Mouse (Mus musculus): ENCODE data around the gene Lsm14b. TPM values are rescaled to one million over a fixed set of nuclear protein-coding genes. Genes with fewer than 3 reads are reported as not detected.
A peak's percentile ranks its signal among the peaks of the same experiment; 100 is the strongest.

Lsm14b gene
- total RNA-seq, 1 experiment from 2014 or later: 45.1 TPM

DNA sequence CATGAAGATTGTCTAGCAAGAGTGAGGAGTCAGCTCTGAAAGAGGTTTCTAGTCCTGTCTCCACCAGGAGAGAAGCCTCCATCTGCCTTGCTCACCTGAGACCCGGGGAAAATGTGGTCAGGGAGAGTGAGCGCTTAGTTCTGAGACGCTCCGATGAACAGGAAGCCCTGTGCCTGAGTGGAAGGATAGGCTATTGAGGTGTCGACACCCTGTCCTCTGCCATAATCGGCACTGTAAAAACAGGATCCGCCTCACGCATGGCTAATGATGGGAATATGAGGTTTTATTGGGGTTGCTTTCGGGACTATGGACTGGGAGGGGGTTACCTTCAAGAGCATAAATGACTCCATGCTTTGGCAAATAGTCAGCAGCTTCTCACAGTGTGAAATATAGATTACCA lies 6.2 kb upstream of the Lsm14b start:
- no peak for DNase-seq

DNA sequence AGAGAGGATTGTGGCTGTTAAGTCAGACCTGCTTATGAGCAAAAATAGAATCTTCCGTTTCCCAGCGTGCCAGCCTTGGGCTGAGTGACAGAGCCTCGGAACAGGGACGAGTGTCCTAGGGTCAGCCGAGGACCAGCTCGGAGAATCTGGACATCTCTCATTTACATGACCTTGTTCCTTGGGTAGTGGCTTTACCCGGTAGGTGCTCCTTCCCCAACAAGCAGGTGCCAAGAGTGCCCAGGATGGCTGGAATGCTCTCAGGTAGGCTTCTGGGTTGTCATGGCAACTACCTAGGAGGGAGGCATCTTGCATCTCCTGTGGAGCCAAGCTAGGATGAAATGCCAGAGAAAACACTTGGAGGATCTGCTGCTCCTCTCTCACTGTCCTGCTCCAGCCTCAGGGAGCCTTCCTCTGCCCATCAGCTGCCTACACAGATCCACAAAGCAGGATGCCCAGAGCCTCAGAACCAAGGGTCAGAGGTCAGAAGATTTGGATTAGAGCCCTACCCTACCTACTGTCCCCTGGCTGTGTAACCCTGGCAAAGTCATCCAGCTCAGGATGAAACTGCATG lies 4.6 kb upstream of the Lsm14b start:
- no peak for DNase-seq

DNA sequence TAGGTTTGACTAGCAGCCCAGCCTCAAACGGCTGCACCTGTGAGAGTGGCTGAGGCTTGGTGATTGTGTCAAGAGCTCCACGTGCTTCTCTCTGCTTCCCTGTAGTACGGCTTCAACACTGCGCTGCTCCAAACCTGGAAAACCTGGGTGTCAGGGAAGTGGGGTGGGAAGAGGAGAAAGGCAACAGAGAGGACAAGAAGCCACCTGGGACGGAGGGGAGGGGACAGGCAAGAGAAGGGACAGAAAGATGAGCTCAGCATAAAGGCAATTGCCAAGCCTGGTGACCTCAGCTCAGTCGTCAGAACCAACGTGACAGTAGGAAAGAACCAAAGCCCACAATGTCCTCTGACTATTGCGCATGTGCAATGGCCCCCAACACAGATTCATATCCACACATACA lies 3.9 kb upstream of the Lsm14b start:
- DNase-seq: no peak

DNA sequence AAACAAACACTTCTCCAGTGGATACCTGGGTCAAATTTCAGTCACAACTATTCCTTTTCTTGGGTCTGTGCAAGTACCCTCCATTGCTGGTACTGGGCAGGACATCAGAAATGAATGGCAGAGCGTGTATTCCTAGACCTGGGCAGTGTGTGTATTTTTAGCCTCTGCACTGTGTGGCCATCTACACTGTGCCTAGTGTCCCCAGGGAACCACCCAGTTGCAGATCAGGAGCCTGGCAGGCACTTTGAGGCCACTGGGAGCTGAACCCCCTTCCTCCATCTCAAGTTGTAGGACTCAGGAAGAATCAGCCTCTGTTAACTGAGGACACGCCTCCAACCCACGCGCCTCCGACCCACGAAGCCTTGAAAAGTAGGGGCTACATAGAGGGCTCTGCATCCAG lies 2.0 kb upstream of the Lsm14b start:
- no peak for DNase-seq

DNA sequence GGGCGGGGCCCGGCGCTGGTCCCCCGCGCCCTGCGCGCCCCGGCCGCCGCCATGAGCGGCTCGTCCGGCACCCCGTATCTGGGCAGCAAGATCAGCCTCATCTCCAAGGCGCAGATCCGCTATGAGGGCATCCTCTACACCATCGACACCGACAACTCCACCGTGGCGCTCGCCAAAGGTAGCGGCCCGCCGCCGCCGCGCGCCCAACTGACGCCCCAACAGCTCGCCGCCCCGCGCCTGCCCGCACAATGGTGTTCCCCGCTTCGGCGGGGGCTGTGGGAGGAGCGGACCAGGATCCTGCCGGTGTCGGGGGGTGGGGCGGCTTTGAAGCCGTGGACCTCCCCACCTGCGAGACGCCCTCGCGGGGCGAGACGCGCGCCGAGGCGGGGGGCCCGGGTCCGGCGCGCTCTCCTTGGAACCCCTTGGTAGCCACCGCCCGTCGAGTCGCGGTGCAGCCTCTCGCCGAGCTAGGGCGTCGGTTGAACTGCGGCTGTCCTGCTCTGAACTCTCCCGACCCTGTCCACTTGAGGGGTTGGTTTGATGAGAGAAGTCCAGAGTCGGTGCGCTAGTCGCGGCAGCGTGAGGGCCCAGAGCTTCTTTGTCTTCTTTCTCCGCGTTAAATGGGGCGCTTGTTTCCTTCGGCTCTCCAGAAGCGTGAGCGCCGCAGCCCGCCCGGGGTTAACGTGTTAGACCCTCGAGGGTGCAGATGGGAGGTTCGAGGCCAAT lies 511 bp downstream of the Lsm14b start:
- DNase-seq: peak; percentile 60

DNA sequence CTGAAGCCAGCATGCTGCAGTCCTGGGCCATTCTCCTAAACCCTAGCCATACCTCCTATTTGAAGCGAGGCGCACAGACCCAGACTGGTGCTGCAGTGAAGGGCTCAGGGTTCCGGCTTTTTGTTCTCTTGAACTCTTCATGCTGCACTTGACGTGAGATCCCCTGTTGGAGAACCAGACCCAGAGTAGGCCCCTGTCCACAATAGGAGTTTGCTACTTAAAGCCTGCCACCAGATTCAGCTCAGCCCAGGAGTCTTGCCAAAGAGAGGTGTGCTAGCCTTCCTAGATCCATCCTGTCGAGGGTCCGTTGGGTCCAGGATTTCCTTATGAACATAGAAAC lies 1.0 kb downstream of the Lsm14b start:
- no peak for DNase-seq

DNA sequence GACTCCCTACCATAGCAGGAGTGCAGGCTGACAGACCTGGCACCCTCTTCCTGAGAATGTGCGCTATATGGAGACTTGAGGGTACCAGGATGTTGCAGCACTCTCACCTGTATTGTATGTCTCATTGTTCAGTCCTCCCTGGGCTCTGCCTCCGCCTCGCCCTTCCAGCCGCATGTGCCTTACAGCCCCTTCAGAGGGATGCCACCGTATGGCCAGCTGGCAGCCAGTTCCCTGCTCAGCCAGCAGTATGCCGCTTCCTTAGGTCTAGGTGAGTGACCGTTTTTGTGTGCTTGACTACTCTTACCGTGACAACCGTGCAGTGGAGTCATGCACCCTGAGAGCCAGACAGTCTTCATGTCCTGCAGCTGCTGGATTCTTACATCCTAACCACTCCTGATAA lies 3.0 kb downstream of the Lsm14b start:
- no peak for DNase-seq

DNA sequence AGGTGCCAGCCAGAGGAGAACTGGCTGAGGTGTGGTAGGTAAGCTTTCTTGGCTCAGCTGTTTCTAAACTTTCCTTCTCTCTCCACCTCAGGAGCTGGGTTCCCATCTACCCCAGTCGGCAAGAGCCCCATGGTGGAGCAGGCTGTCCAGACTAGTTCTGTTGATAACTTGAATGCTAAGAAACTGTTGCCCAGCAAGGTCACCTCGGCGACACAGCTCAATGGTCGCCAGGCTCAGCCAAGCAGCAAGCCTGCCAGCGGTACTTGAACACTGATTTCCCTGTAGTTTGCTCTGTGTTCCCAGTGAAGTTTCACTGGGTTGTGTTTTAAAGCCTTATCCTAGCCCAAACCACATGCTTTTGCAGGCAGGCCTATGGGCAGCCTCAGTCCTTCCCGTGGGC lies 6.5 kb downstream of the Lsm14b start:
- DNase-seq: no peak

DNA sequence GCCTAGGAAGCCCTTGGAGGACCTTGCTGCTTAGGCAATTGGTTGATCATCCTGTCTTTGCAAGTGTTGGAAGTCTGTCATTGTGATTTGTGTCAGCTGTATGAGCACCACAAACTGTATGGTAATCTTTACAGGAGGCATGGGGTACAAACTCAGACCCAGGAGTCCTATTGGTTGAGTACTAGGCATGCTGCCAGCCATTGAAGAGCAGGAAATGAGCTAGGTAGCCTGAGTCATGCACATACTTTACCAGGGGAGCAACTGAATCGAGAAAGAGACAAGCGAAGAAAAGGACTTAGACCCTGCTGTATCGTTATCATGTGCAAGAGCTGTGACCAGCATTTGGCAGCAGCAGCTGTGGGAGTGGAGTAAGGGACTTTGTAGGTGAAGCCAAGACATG lies 8.1 kb downstream of the Lsm14b start:
- no peak for DNase-seq

DNA sequence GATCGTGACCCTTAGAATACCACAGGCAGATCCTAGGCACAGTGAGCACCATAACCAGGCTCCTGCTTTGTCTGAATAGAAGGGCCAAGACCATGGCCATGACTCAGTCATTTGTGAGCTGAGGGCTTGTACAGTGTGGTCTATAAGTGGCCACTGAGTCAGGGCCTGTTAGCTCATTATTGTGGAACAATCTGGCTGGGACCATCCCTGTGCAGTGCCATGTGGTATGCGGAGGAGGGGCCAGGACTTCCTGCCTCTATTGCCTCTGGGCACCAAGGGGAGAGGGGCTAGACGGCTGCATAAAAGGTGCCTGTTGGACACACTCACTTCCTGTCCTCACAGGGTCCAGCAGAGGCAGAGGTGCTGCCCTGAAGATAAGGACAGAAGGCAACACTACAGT lies 9.2 kb downstream of the Lsm14b start:
- DNase-seq: no peak

DNA sequence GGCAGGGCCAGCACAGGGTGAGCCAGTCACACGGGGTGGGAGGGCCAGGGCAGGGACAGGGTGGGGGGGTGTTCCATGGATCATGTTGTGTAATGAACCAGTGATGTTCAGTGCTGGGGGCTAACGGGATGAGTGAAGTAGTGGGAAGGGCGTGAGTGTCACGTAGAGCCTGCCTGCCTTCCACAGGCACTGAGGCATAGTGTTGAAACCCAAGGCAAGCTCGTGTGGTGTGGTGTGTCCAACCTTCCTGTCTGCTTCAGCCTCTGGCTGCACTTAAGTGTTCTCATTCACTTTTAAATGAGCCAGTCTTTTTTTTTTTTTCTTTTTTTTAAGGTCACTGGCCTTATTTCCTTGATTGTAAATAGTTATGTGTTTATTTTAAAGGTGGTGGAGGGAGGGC lies 10.0 kb downstream of the Lsm14b start:
- no peak for DNase-seq

DNA sequence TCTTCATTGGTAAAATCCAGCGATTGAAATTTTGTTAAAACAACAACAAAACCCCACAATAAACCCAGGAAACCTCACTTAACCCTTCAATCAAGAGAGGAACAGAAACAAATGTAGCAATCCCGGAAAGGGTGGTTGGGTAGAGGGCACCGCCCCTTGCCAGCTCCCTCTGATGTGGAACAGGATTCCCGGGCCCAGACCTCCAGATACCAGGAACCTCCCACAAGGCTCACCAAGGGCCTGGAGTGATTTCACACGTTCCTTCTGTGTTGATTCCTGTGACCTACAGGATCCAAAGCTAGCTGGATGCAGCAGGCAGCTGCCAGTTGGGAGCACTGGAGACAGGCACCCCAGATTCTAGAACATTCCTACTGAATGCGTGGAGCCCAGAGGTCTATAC lies 15.6 kb downstream of the Lsm14b start:
- no peak for DNase-seq

DNA sequence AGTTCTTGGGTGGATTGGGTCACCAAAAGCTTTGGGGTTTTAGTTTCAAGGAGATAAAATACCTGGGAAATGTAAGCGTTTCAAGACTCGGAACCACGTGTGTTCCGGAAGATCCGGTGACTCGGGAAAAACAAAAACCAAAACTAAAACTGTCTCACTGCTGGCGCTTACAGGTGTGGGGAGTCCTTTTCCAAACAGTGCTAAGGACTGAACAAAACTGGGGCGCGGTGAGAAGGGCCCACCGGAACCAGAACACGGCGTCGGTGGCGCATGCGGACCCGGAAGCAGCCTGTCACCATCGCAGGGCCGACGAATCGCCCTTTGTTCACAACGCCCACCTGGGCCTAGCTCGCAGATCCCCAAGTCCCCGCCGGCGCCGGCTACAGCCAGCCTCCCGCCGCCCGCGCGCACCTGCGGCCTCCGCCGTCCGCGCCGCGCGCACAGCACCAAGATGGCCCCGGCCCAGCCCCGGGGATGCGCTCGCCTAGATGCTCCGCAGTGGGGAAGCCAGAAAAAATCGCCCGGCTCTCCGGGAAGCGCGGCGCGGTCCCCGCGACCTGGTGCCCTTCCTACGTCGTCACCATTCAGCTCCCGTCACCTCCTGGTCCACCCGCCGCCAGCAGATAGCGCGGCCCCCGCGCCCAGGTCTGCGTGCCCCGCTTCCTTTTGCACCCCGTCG lies 16.9 kb downstream of the Lsm14b start:
- DNase-seq: peak; percentile 41

DNA sequence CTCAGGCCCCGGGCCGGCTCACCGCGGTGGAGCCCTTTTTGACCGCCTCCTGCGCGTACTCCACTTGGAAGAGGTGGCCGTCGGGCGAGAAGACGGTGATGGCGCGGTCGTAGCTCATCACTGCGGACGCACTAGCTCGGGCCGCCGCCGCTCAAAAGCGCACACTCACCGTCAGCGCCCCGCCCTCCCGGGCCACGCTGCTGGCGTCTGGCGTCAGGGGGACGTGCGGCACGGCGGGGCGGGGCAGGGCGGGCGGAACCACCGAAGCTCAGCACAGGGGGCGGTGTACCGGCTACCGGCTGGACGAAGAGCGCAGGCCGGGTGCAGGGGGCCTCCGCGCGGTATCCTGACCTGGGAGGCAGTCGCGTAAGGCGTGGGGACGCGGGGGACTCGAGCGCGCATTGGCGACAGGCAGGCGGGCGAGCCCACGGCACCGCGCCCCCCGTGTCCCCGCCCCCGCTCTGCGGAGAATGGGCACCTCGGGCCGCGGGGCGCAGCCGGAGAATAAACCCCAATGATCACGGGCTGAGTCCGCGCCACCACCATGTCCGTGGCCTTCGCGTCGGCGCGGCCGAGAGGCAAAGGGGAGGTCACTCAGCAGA lies 17.6 kb downstream of the Lsm14b start, which contains the start of the genes Psma7 and Ss18l1:
Gene Psma7 (minus strand): TSS at position 178 of the 602 bp plus-strand sequence.
Gene Ss18l1 (plus strand): TSS at position 254 of the 602 bp plus-strand sequence.
- DNase-seq: peak; percentile 92

DNA sequence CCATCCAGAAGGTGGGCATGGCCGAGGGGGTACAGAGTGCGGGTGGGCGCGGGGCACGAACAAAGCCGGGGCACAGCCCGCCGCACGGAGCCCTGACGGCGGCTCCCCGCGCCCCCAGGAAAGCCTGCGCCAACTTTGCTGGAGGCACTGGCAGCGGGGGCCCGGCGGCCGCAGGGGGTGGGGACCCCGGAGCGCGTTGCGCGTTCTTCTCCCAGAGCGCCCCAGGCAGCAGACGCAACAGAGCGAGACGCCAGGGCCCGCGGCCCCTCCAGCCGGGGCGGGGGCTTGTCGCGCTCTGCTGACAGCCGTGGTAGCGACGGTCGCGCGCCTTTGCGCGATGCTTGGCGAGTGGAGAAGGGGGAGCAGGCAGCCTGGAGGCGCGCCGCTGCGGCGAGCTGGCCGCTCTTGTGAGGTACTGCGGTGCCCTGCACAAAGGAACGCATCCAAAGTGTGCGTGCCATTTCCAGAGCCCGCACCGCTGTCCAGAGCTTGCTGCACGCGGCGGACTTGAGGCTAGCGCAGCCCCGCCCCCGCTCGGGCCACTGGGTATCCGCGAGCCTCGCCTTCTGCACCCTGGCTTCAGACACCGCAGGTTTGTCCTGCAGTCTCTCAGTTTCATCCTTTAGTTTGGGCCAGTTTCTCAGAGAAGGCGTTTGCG lies 18.2 kb downstream of the Lsm14b start:
- peak; percentile 55 for DNase-seq

DNA sequence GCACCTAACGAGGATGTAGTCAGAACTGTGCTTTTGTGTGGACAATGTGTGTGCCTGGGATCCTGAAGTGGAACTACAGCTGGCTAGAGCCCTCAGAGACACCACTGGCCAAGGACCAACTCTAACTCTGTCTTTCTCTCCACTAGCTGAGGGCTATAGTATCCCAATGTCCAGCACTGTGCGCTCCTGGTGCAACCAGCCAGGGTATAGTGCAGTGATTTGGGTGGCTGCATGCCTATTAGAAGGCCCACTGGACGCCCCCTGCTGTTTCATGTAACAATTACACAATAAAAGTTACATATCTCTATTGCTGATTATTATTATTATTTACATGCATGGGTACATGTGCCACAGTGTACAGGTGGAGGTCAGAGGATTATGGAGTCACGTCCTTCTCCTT lies 20.5 kb downstream of the Lsm14b start:
- peak; percentile 23 for DNase-seq

DNA sequence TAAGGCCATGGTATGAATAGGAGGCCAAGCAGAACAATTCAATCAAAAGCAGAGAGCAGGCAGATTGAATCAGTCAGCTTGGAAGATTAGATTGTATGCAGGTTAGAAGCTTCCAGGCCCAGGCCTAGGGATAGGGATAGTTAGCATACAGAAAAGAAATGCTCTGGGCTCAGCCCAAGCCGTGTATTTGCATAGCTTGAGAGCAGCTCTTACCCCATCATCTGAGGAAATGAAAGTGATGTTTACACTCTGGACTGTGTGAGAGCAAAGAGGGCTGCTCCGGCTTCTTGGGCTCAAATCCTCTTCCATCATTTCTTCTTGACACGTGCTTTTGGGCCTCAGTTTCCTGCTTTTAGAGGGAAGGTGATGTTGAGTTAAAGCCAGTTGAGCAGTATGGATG lies 22.8 kb downstream of the Lsm14b start:
- DNase-seq: no peak

DNA sequence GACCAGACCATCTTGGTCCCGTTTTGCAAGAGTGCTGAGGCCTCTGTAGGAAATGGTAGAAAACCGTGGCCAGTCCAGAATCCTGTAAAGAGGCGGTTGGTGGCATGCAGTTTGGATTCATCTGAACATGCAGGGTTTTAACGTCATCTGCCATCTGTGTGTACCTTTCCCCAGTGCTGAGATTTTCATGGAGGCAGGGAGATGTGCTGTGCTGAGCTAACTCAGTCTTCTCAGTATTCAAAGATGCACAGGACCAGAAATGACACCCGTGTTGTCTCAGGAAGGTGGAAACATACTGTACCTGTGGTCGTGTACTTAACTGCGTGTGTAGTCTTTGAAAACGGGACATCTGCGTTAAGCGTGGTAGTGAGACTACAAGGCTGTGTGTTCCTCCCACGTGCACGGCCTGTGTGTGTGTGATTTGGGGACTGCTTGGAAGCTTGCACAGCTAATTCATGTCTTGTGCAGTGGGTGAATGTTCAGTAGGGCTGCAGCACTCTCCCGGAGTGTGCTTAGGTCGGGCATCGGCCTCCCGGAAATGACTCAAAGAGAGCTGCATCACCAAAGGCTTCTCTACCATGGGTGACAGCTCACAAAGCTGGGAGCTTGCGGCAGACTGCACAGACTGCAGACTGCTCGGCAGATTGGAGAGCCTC lies 23.3 kb downstream of the Lsm14b start:
- no peak for DNase-seq

DNA sequence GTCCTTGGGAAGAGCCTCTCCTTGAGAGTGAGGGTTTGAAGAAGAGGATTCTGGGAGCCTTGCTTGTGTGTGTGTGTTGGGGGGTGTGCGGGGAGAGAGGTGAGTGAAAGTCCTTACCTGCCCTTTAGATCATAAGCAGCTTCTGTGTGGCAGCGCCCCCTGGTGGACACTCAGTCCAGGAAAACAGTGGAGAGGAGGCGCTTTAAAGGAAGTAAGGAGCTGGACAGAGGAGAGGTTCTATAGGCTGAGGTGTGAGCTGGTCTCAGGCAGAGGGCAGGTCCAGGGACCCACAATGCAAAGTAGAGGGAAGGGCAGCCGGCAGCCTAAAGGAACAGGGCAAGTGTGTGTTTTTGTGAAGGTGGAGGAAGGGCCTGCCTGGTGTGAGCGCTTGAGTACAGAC lies 26.2 kb downstream of the Lsm14b start:
- DNase-seq: peak; percentile 86

DNA sequence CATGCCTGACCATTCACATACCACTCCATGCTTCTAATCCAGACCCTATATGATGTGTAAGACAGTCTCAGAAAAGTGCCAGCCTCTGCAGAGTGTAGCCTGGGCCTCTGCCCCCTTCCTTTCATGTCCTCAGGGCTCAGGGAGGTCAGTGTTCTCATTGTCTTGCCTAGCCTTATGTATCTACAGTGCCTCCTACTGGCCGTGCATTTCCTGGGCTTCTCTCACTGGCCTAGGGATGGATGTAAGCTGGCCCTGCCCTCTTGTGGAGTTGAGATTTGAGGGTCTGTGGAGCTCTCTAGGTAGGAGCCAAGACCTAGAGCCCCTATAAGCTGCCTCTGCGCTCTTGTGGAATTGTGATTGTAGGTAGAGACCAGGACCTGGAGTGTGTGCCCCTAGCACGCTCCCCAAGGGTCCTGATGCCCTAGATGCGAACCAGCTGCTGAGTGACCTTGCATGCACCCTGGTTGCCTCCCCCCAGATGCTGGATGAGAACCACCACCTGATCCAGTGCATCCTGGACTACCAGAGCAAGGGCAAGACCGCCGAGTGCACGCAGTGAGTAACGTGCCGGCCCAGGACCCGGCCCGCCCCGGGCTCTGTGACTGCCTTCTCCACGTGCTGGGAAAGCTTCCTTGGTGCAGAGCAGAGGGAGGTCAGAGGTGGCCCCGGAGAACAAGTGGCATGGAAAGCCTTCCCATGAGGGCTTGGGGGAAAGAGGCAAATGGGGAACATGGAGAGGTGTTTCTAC lies 27.4 kb downstream of the Lsm14b start:
- DNase-seq: no peak

DNA sequence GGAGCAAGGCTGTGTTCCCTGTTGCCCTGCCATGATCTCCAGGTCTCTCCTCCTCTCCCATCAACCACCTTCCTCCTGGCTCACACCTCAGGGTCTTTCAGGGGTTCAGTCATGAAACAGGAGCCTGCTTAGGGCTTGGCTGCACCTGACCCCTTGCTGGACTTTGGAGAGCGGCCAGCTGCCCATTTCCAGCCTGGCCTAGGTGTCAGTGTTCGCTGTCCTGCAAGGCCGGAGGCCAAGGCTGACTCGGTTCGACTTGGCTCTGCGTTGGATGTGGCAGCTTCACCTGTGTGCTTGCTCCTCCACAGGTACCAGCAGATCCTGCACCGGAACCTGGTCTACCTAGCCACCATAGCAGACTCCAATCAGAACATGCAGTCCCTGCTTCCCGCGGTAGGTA lies 28.2 kb downstream of the Lsm14b start:
- no peak for DNase-seq
